Mouse (Mus musculus): ENCODE results near the gene Fam213a. TPM values are rescaled to one million over a fixed set of nuclear protein-coding genes. Genes with fewer than 3 reads are reported as not detected.

Gene Fam213a
- polyA plus RNA-seq, 1 experiment from 2014 or later = 111 TPM

GRCm38 (mm10) chr14:41029303-41029702, 15.7 kb upstream of the Fam213a start:
- no peaks in the 10 kb centered on the region for H3K9me3 ChIP-seq (replicated peaks; ENCODE audit: control insufficient read depth, low read length, poor library complexity, severe bottlenecking)
- no peaks in the 10 kb centered on the region for H3K27me3 ChIP-seq (ENCODE audit: control insufficient read depth, insufficient read depth, low read depth, low read length)
- H3K4me1 ChIP-seq (ENCODE audit: control insufficient read depth, insufficient read depth, low read length) = no peaks in the 10 kb centered on the region
- no peak overlapping the region for H3K4me3 ChIP-seq (ENCODE audit: low read depth, low read length)
- no peak overlapping the region for H3K4me2 ChIP-seq (ENCODE audit: low read length)
- H3K36me3 ChIP-seq (ENCODE audit: control insufficient read depth, insufficient read depth, low read length) = no peaks in the 10 kb centered on the region
- no peak overlapping the region for H3K9ac ChIP-seq (ENCODE audit: low read depth, low read length)
- H3K27ac ChIP-seq (ENCODE audit: low read length) = no peak overlapping the region
- 70% methylated on average over 4 of the region's 4 CpGs for WGBS
- ATAC-seq = no peak

GRCm38 (mm10) chr14:41025594-41026284, 12.2 kb upstream of the Fam213a start:
- no peak overlapping the region for H3K9ac ChIP-seq (ENCODE audit: low read depth, low read length)
- H3K9me3 ChIP-seq (replicated peaks; ENCODE audit: control insufficient read depth, low read length, poor library complexity, severe bottlenecking) = no peaks in the 10 kb centered on the region
- H3K36me3 ChIP-seq (ENCODE audit: control insufficient read depth, insufficient read depth, low read length) = no peaks in the 10 kb centered on the region
- no peak overlapping the region for H3K4me2 ChIP-seq (ENCODE audit: low read length)
- H3K27ac ChIP-seq (ENCODE audit: low read length) = no peak overlapping the region
- no peak overlapping the region for H3K4me3 ChIP-seq (ENCODE audit: low read depth, low read length)
- no peak for ATAC-seq
- H3K27me3 ChIP-seq (ENCODE audit: control insufficient read depth, insufficient read depth, low read depth, low read length) = no peaks in the 10 kb centered on the region
- 89% methylated on average over 7 of the region's 7 CpGs for WGBS
- H3K4me1 ChIP-seq (ENCODE audit: control insufficient read depth, insufficient read depth, low read length) = no peaks in the 10 kb centered on the region

- no peaks in the 10 kb centered on the region for H3K36me3 ChIP-seq (ENCODE audit: control insufficient read depth, insufficient read depth, low read length)
- no peak for ATAC-seq
- H3K27ac ChIP-seq (ENCODE audit: low read length) = no peak overlapping the region
- 98% methylated on average over 2 of the region's 2 CpGs for WGBS
- no peaks in the 10 kb centered on the region for H3K27me3 ChIP-seq (ENCODE audit: control insufficient read depth, insufficient read depth, low read depth, low read length)
- no peak overlapping the region for H3K9ac ChIP-seq (ENCODE audit: low read depth, low read length)
- no peak overlapping the region for H3K4me3 ChIP-seq (ENCODE audit: low read depth, low read length)
- H3K9me3 ChIP-seq (replicated peaks; ENCODE audit: control insufficient read depth, low read length, poor library complexity, severe bottlenecking) = no peaks in the 10 kb centered on the region
- H3K4me1 ChIP-seq (ENCODE audit: control insufficient read depth, insufficient read depth, low read length) = no peaks in the 10 kb centered on the region
- no peak overlapping the region for H3K4me2 ChIP-seq (ENCODE audit: low read length)
These were observed 11.5 kb upstream of the Fam213a start for GRCm38 (mm10) chr14:41025087-41025486.

- Histone ChIP-seq H3K36me3 (ENCODE audit: control insufficient read depth, insufficient read depth, low read length) (no peaks in the 10 kb centered on the region), H3K9me3 (replicated peaks; ENCODE audit: control insufficient read depth, low read length, poor library complexity, severe bottlenecking) (no peaks in the 10 kb centered on the region), H3K27ac (ENCODE audit: low read length) (no peak overlapping the region), H3K4me2 (ENCODE audit: low read length) (no peak overlapping the region), H3K27me3 (ENCODE audit: control insufficient read depth, insufficient read depth, low read depth, low read length) (no peaks in the 10 kb centered on the region), H3K4me3 (ENCODE audit: low read depth, low read length) (no peak overlapping the region), H3K4me1 (ENCODE audit: control insufficient read depth, insufficient read depth, low read length) (no peaks in the 10 kb centered on the region), H3K9ac (ENCODE audit: low read depth, low read length) (no peak overlapping the region)
- no peak for ATAC-seq
- 90% methylated on average over 3 of the region's 3 CpGs for WGBS
These were observed 7.7 kb upstream of the Fam213a start for GRCm38 (mm10) chr14:41021246-41021645.

- H3K9ac ChIP-seq (ENCODE audit: low read depth, low read length) = no peak overlapping the region
- H3K27ac ChIP-seq (ENCODE audit: low read length) = no peak overlapping the region
- 84% methylated on average over 5 of the region's 5 CpGs for WGBS
- H3K9me3 ChIP-seq (replicated peaks; ENCODE audit: control insufficient read depth, low read length, poor library complexity, severe bottlenecking) = no peaks in the 10 kb centered on the region
- H3K27me3 ChIP-seq (ENCODE audit: control insufficient read depth, insufficient read depth, low read depth, low read length) = no peaks in the 10 kb centered on the region
- H3K4me1 ChIP-seq (ENCODE audit: control insufficient read depth, insufficient read depth, low read length) = peaks cover 7% of the 10 kb centered on the region; the same call in 1 of the 2 replicates
- no peak overlapping the region for H3K4me2 ChIP-seq (ENCODE audit: low read length)
- no peak overlapping the region for H3K4me3 ChIP-seq (ENCODE audit: low read depth, low read length)
- ATAC-seq = no peak
- no peaks in the 10 kb centered on the region for H3K36me3 ChIP-seq (ENCODE audit: control insufficient read depth, insufficient read depth, low read length)
These were observed 3.9 kb upstream of the Fam213a start for GRCm38 (mm10) chr14:41017460-41017859.

GRCm38 (mm10) chr14:41014701-41015240, 1.2 kb upstream of the Fam213a start:
- no peak overlapping the region for H3K27ac ChIP-seq (ENCODE audit: low read length)
- H3K36me3 ChIP-seq (ENCODE audit: control insufficient read depth, insufficient read depth, low read length) = no peaks in the 10 kb centered on the region
- peak overlapping the region; percentile 82; the same call in 1 of the 2 replicates for H3K4me2 ChIP-seq (ENCODE audit: low read length)
- H3K4me1 ChIP-seq (ENCODE audit: control insufficient read depth, insufficient read depth, low read length) = peaks cover 7% of the 10 kb centered on the region; the same call in 1 of the 2 replicates
- H3K9me3 ChIP-seq (replicated peaks; ENCODE audit: control insufficient read depth, low read length, poor library complexity, severe bottlenecking) = no peaks in the 10 kb centered on the region
- WGBS = 75% methylated on average over 5 of the region's 5 CpGs
- ATAC-seq = no peak
- no peak overlapping the region for H3K9ac ChIP-seq (ENCODE audit: low read depth, low read length)
- H3K27me3 ChIP-seq (ENCODE audit: control insufficient read depth, insufficient read depth, low read depth, low read length) = no peaks in the 10 kb centered on the region
- no peak overlapping the region for H3K4me3 ChIP-seq (ENCODE audit: low read depth, low read length)

GRCm38 (mm10) chr14:41013143-41013542, 445 bp downstream of the Fam213a start:
- ATAC-seq = no peak; the same call in 1 of the 2 replicates
- H3K9ac ChIP-seq (ENCODE audit: low read depth, low read length) = peak overlapping the region; percentile 91

GRCm38 (mm10) chr14:41011916-41012315, 1.7 kb downstream of the Fam213a start:
- Histone ChIP-seq H3K4me1 (ENCODE audit: control insufficient read depth, insufficient read depth, low read length) (peaks cover 7% of the 10 kb centered on the region; the same call in 1 of the 2 replicates), H3K9me3 (replicated peaks; ENCODE audit: control insufficient read depth, low read length, poor library complexity, severe bottlenecking) (no peaks in the 10 kb centered on the region), H3K4me2 (ENCODE audit: low read length) (no peak overlapping the region), H3K27me3 (ENCODE audit: control insufficient read depth, insufficient read depth, low read depth, low read length) (no peaks in the 10 kb centered on the region), H3K36me3 (ENCODE audit: control insufficient read depth, insufficient read depth, low read length) (no peaks in the 10 kb centered on the region), H3K4me3 (ENCODE audit: low read depth, low read length) (no peak overlapping the region), H3K9ac (ENCODE audit: low read depth, low read length) (no peak overlapping the region), H3K27ac (ENCODE audit: low read length) (no peak overlapping the region)
- WGBS = 90% methylated on average over 3 of the region's 3 CpGs
- no peak for ATAC-seq

More at GRCm38 (mm10) chr14:41013143-41013542, 445 bp downstream of the Fam213a start:
- H3K4me1 ChIP-seq (ENCODE audit: control insufficient read depth, insufficient read depth, low read length) = peaks cover 7% of the 10 kb centered on the region; the same call in 1 of the 2 replicates
- H3K9me3 ChIP-seq (replicated peaks; ENCODE audit: control insufficient read depth, low read length, poor library complexity, severe bottlenecking) = no peaks in the 10 kb centered on the region
- 17% methylated on average over 9 of the region's 9 CpGs for WGBS
- H3K27me3 ChIP-seq (ENCODE audit: control insufficient read depth, insufficient read depth, low read depth, low read length) = no peaks in the 10 kb centered on the region
- peak overlapping the region; percentile 82 for H3K4me2 ChIP-seq (ENCODE audit: low read length)
- peak overlapping the region; percentile 69 for H3K4me3 ChIP-seq (ENCODE audit: low read depth, low read length)
- H3K27ac ChIP-seq (ENCODE audit: low read length) = peak overlapping the region; percentile 91
- H3K36me3 ChIP-seq (ENCODE audit: control insufficient read depth, insufficient read depth, low read length) = no peaks in the 10 kb centered on the region

- ATAC-seq = 0 out of 2 replicates have a peak, but pooled peaks have one; percentile 40
- no peak overlapping the region for H3K4me2 ChIP-seq (ENCODE audit: low read length)
- H3K9me3 ChIP-seq (replicated peaks; ENCODE audit: control insufficient read depth, low read length, poor library complexity, severe bottlenecking) = no peaks in the 10 kb centered on the region
- H3K4me1 ChIP-seq (ENCODE audit: control insufficient read depth, insufficient read depth, low read length) = peaks cover 10% of the 10 kb centered on the region; the same call in 1 of the 2 replicates
- 49% methylated on average over 2 of the region's 2 CpGs for WGBS
- no peak overlapping the region for H3K9ac ChIP-seq (ENCODE audit: low read depth, low read length)
- no peaks in the 10 kb centered on the region for H3K36me3 ChIP-seq (ENCODE audit: control insufficient read depth, insufficient read depth, low read length)
- no peak overlapping the region for H3K4me3 ChIP-seq (ENCODE audit: low read depth, low read length)
- no peak overlapping the region for H3K27ac ChIP-seq (ENCODE audit: low read length)
- H3K27me3 ChIP-seq (ENCODE audit: control insufficient read depth, insufficient read depth, low read depth, low read length) = no peaks in the 10 kb centered on the region
These were observed 5.5 kb downstream of the Fam213a start for GRCm38 (mm10) chr14:41008138-41008537.
